Comparison of ENCODE assay signal across 19 mouse cellular contexts in genomic region chr2:101896425-101897204, GRCm38 (mm10). TPM values are rescaled to one million over a fixed set of nuclear protein-coding genes. Genes with fewer than 3 reads are reported as not detected.
A peak's percentile ranks its signal among the peaks of the same experiment; 100 is the strongest.
DNase-seq lines count a peak whose midpoint lies in the region; ATAC-seq lines count a peak whose summit lies in the region.
"Had no signal": no experiment of that assay in that cellular context is flagged by ENCODE, and none has a peak within 500 bp of the region (broad histone marks: within the 10 kb centered on the region; RNA-seq: fewer than 3 reads in every experiment).

No protein-coding gene starts in this region.

- H3K9me3 ChIP-seq in kidney, embryonic 14.5 days (ENCODE audit: control insufficient read depth, low read length) = no peaks in the 10 kb centered on the region
- H3K9me3 ChIP-seq in neural tube, embryonic 11.5 days (ENCODE audit: control insufficient read depth, low read length) = no peaks in the 10 kb centered on the region
- no peaks in the 10 kb centered on the region for H3K9me3 ChIP-seq in neural tube, embryonic 15.5 days (replicated peaks)
- no peaks in the 10 kb centered on the region for H3K9me3 ChIP-seq in intestine, embryonic 15.5 days
- H3K9me3 ChIP-seq in midbrain, embryonic 16.5 days (replicated peaks; ENCODE audit: control insufficient read depth, low read length, poor library complexity, severe bottlenecking) = no peaks in the 10 kb centered on the region
- H3K9me3 ChIP-seq: forebrain, embryonic 15.5 days; heart, embryonic 15.5 days; limb, embryonic 13.5 days had no signal

- 48% methylated on average over 10 of the region's 10 CpGs for WGBS in kidney, embryonic 14.5 days
- 65% methylated on average over 10 of the region's 10 CpGs for WGBS in neural tube, embryonic 11.5 days
- 65% methylated on average over 10 of the region's 10 CpGs for WGBS in neural tube, embryonic 15.5 days
- 71% methylated on average over 10 of the region's 10 CpGs for WGBS in intestine, embryonic 15.5 days
- WGBS in midbrain, embryonic 16.5 days = 67% methylated on average over 10 of the region's 10 CpGs

- H3K9ac ChIP-seq in kidney, embryonic 14.5 days (ENCODE audit: low read depth, low read length) = no peak overlapping the region
- no peak overlapping the region for H3K9ac ChIP-seq in neural tube, embryonic 11.5 days (ENCODE audit: low read length)
- no peak overlapping the region for H3K9ac ChIP-seq in neural tube, embryonic 15.5 days (replicated peaks)
- H3K9ac ChIP-seq in intestine, embryonic 15.5 days = no peak overlapping the region
- H3K9ac ChIP-seq in midbrain, embryonic 16.5 days (ENCODE audit: low read depth, low read length) = no peak overlapping the region
- H3K9ac ChIP-seq: forebrain, embryonic 15.5 days; heart, embryonic 15.5 days; limb, embryonic 13.5 days; liver, embryonic 14.5 days had no signal

- no peaks in the 10 kb centered on the region for H3K4me1 ChIP-seq in kidney, embryonic 14.5 days (ENCODE audit: control insufficient read depth, insufficient read depth, low read length)
- H3K4me1 ChIP-seq in neural tube, embryonic 11.5 days (ENCODE audit: control insufficient read depth, insufficient read depth, low read length) = peaks cover 6% of the 10 kb centered on the region
- H3K4me1 ChIP-seq in neural tube, embryonic 15.5 days = peaks cover 5% of the 10 kb centered on the region; the same call in 1 of the 2 replicates
- H3K4me1 ChIP-seq in intestine, embryonic 15.5 days (replicated peaks) = no peaks in the 10 kb centered on the region
- H3K4me1 ChIP-seq in midbrain, embryonic 16.5 days (ENCODE audit: control insufficient read depth, insufficient read depth, low read length) = peaks cover 9% of the 10 kb centered on the region; the same call in 1 of the 2 replicates
- H3K4me1 ChIP-seq: forebrain, embryonic 15.5 days; heart, embryonic 15.5 days; limb, embryonic 13.5 days had no signal

- H3K4me2 ChIP-seq in kidney, embryonic 14.5 days (replicated peaks; ENCODE audit: low read depth, low read length) = no peak overlapping the region
- no peak overlapping the region for H3K4me2 ChIP-seq in neural tube, embryonic 11.5 days (ENCODE audit: low read depth)
- H3K4me2 ChIP-seq in neural tube, embryonic 15.5 days = no peak overlapping the region
- no peak overlapping the region for H3K4me2 ChIP-seq in intestine, embryonic 15.5 days (replicated peaks)
- no peak overlapping the region for H3K4me2 ChIP-seq in midbrain, embryonic 16.5 days (ENCODE audit: low read length)
- H3K4me2 ChIP-seq: forebrain, embryonic 15.5 days; heart, embryonic 15.5 days; limb, embryonic 13.5 days had no signal

- 0 out of 2 replicates have a peak, but pooled peaks cover 13% of the 10 kb centered on the region for H3K36me3 ChIP-seq in kidney, embryonic 14.5 days (ENCODE audit: control insufficient read depth, insufficient read depth, low read length)
- no peaks in the 10 kb centered on the region for H3K36me3 ChIP-seq in neural tube, embryonic 11.5 days (ENCODE audit: control insufficient read depth, insufficient read depth, low read length)
- peaks cover 17% of the 10 kb centered on the region for H3K36me3 ChIP-seq in neural tube, embryonic 15.5 days
- peaks cover 2% of the 10 kb centered on the region; the same call in 1 of the 2 replicates for H3K36me3 ChIP-seq in intestine, embryonic 15.5 days
- H3K36me3 ChIP-seq in midbrain, embryonic 16.5 days (ENCODE audit: control insufficient read depth, insufficient read depth, low read length) = no peaks in the 10 kb centered on the region; the same call in 1 of the 2 replicates

- no peak overlapping the region for H3K4me3 ChIP-seq in kidney, embryonic 14.5 days (ENCODE audit: low read length)
- H3K4me3 ChIP-seq in neural tube, embryonic 11.5 days (ENCODE audit: low read depth, low read length) = no peak overlapping the region
- H3K4me3 ChIP-seq in neural tube, embryonic 15.5 days (replicated peaks) = no peak overlapping the region
- no peak overlapping the region for H3K4me3 ChIP-seq in intestine, embryonic 15.5 days (replicated peaks)
- no peak overlapping the region for H3K4me3 ChIP-seq in midbrain, embryonic 16.5 days (ENCODE audit: low read depth, low read length)
- H3K4me3 ChIP-seq: forebrain, embryonic 15.5 days; heart, embryonic 15.5 days; limb, embryonic 13.5 days had no signal

- ATAC-seq in kidney, embryonic 14.5 days (ENCODE audit: low FRiP score, low TSS enrichment) = peak; percentile 87
- no peak for ATAC-seq in neural tube, embryonic 11.5 days (ENCODE audit: insufficient read depth, low FRiP score, low TSS enrichment)
- no peak for ATAC-seq in neural tube, embryonic 15.5 days (ENCODE audit: low FRiP score)
- peak; percentile 72; the same call in 1 of the 2 replicates for ATAC-seq in intestine, embryonic 15.5 days
- ATAC-seq in midbrain, embryonic 16.5 days = 0 out of 2 replicates have a peak, but pooled peaks have one; percentile 47
- ATAC-seq: activated CD4-positive, CD25-positive, alpha-beta regulatory T cell, adult 4 months; forebrain, embryonic 15.5 days had no signal

- no peak overlapping the region for H3K27ac ChIP-seq in kidney, embryonic 14.5 days (ENCODE audit: low read depth, low read length)
- H3K27ac ChIP-seq in neural tube, embryonic 11.5 days (ENCODE audit: low read depth, low read length) = no peak overlapping the region
- no peak overlapping the region for H3K27ac ChIP-seq in neural tube, embryonic 15.5 days (replicated peaks)
- no peak overlapping the region for H3K27ac ChIP-seq in intestine, embryonic 15.5 days
- no peak overlapping the region for H3K27ac ChIP-seq in midbrain, embryonic 16.5 days (ENCODE audit: low read length)
- H3K27ac ChIP-seq: forebrain, embryonic 15.5 days; heart, embryonic 15.5 days; limb, embryonic 13.5 days; liver, embryonic 14.5 days had no signal

- no peak for DNase-seq in kidney, postnatal 10 days
- peak; percentile 20 for DNase-seq in neural tube, embryonic 11.5 days (ENCODE audit: low spot score)
- no peak for DNase-seq in adrenal gland, adult 8-10 months
- DNase-seq in urinary bladder, adult 18-20 months (ENCODE audit: low spot score in 2 of 2) = no peak
- DNase-seq: adrenal gland, postnatal 25 days; cerebellum, adult 2 months; kidney, postnatal 14 days; retina, postnatal 1 day; right cerebral cortex, postnatal 4 days; thymus, postnatal 36 days had no signal

- H3K27me3 ChIP-seq in kidney, embryonic 14.5 days (ENCODE audit: control insufficient read depth, insufficient read depth, low read length) = no peaks in the 10 kb centered on the region
- H3K27me3 ChIP-seq in neural tube, embryonic 11.5 days (ENCODE audit: control insufficient read depth, insufficient read depth, low read length) = no peaks in the 10 kb centered on the region
- H3K27me3 ChIP-seq in neural tube, embryonic 15.5 days (replicated peaks) = no peaks in the 10 kb centered on the region
- H3K27me3 ChIP-seq in intestine, embryonic 15.5 days (replicated peaks) = no peaks in the 10 kb centered on the region
- H3K27me3 ChIP-seq in midbrain, embryonic 16.5 days (ENCODE audit: control insufficient read depth, insufficient read depth, low read depth, low read length) = no peaks in the 10 kb centered on the region
- H3K27me3 ChIP-seq: forebrain, embryonic 15.5 days; heart, embryonic 15.5 days; limb, embryonic 13.5 days had no signal

RNA-seq across cellular contexts. Expression of gene Commd9, which starts 10.6 kb away (rescaled TPM):
- polyA plus RNA-seq in kidney, embryonic 14.5 days (2014; fragmentation: Nextera tagmentation; extraction: Ambion mirVana) = 61.0 and 61.2 TPM in 2 replicates
- polyA plus RNA-seq in neural tube, embryonic 11.5 days (2014; fragmentation: Nextera tagmentation; extraction: Ambion mirVana) = 72.9 and 78.7 TPM in 2 replicates
- polyA plus RNA-seq in neural tube, embryonic 15.5 days (2015; fragmentation: Nextera tagmentation; extraction: Ambion mirVana) = 90.1 and 105 TPM in 2 replicates
- polyA plus RNA-seq in intestine, embryonic 15.5 days (2015; fragmentation: Nextera tagmentation; extraction: Ambion mirVana) = 65.5 and 68.2 TPM in 2 replicates
- polyA plus RNA-seq in midbrain, embryonic 16.5 days (2015; fragmentation: Nextera tagmentation; extraction: Ambion mirVana) = 105 and 119 TPM in 2 replicates
- total RNA-seq in adrenal gland, adult 8-10 months (2022) = 10 to 100 TPM; 42.1 to 54.8 (median 44.4) TPM

RNA-seq across cellular contexts. Expression of gene Prr5l, which starts 13.8 kb away (rescaled TPM):
- polyA plus RNA-seq in kidney, embryonic 14.5 days (2014; fragmentation: Nextera tagmentation; extraction: Ambion mirVana) = 44.4 and 56.8 TPM in 2 replicates
- polyA plus RNA-seq in neural tube, embryonic 11.5 days (2014; fragmentation: Nextera tagmentation; extraction: Ambion mirVana) = 11.5 and 11.7 TPM in 2 replicates
- polyA plus RNA-seq in neural tube, embryonic 15.5 days (2015; fragmentation: Nextera tagmentation; extraction: Ambion mirVana) = 8.7 and 11.6 TPM in 2 replicates
- 16.5 and 16.9 TPM in 2 replicates for polyA plus RNA-seq in intestine, embryonic 15.5 days (2015; fragmentation: Nextera tagmentation; extraction: Ambion mirVana)
- 4.6 and 4.7 TPM in 2 replicates for polyA plus RNA-seq in midbrain, embryonic 16.5 days (2015; fragmentation: Nextera tagmentation; extraction: Ambion mirVana)
- 1 to 10 TPM; 3.7 to 9.2 (median 4.7) TPM for total RNA-seq in adrenal gland, adult 8-10 months (2022)

Comparison
In these comparisons a context has a peak if more than half of its experiments do, and no peak if none do; other contexts are left out.
1. ATAC-seq: peak in kidney, embryonic 14.5 days (single experiment), intestine, embryonic 15.5 days (single experiment) and midbrain, embryonic 16.5 days (single experiment); none in neural tube, embryonic 11.5 days (single experiment) and neural tube, embryonic 15.5 days (single experiment).